Mouse (Mus musculus) forebrain, embryonic 11.5 days (tissue): ENCODE results near the gene Ptpn1. TPM values are rescaled to one million over a fixed set of nuclear protein-coding genes. Genes with fewer than 3 reads are reported as not detected.

Experiments used
- ATAC-seq: fragments of 200-750 bp; cut with Nextera tagmentation; replicated peaks from 2 replicates; pipeline ENCODE4 v1.8.0; 2017; ENCODE audit warnings: moderate TSS enrichment; ENCODE audit not compliant: low FRiP score
- DNase-seq: peaks from one replicate; pipeline ENCODE4 v3.0.0-alpha.2; 2017; ENCODE audit warnings: low spot score
- H3K27ac ChIP-seq: fragments of 300-500 bp; sonication (generic); 2 replicates; pipeline ENCODE4 v1.5.1; 2014; ENCODE audit warnings: low read depth, low read length
- H3K27me3 ChIP-seq: fragments of 300-500 bp; sonication (generic); 2 replicates; pipeline ENCODE4 v1.6.1; 2014; ENCODE audit warnings: mild to moderate bottlenecking, low read length, mixed read lengths; ENCODE audit not compliant: control insufficient read depth, insufficient read depth
- H3K36me3 ChIP-seq: fragments of 300-500 bp; sonication (generic); 2 replicates; pipeline ENCODE4 v1.6.1; 2014; ENCODE audit warnings: mild to moderate bottlenecking, low read length, moderate library complexity, mixed read lengths; ENCODE audit not compliant: control insufficient read depth, insufficient read depth
- H3K4me1 ChIP-seq: fragments of 300-500 bp; sonication (generic); replicated peaks from 2 replicates; pipeline ENCODE4 v1.6.1; 2014; ENCODE audit warnings: low read length, mixed read lengths; ENCODE audit not compliant: control insufficient read depth, insufficient read depth
- H3K4me2 ChIP-seq: fragments of 300-500 bp; sonication (generic); 2 replicates; pipeline ENCODE4 v1.6.1; 2014; ENCODE audit warnings: low read depth, mild to moderate bottlenecking, low read length, moderate library complexity, mixed read lengths; ENCODE audit not compliant: severe bottlenecking
- H3K4me3 ChIP-seq: fragments of 300-500 bp; sonication (generic); 2 replicates; pipeline ENCODE4 v1.5.1; 2014; ENCODE audit warnings: low read depth, low read length
- H3K9ac ChIP-seq: fragments of 300-500 bp; sonication (generic); 2 replicates; pipeline ENCODE4 v1.6.1; 2014; ENCODE audit warnings: low read length
- H3K9me3 ChIP-seq: fragments of 300-500 bp; sonication (generic); 2 replicates; pipeline ENCODE4 v1.6.1; 2016; ENCODE audit warnings: low read length, mixed read lengths; ENCODE audit not compliant: control insufficient read depth
- WGBS: fragments of 180-500 bp; shearing (Covaris S2); extraction: QIAGEN DNeasy Blood & Tissue Kit; methylation state at CpG from one replicate; pipeline ENCODE4 v1.1.7; 2014; 5-methylcytosine and 5-hydroxymethylcytosine counted together
- polyA plus RNA-seq: library from polyadenylated mRNA; unstranded; fragments of >200 nt; fragmentation: Nextera tagmentation; extraction: Ambion mirVana; gene quantifications from 2 replicates; pipeline ENCODE4 v1.2.1, GENCODE M21; 2014

The Ptpn1 gene
- polyA plus RNA-seq, 1 experiment from 2014 or later: 80.0 TPM

DNA sequence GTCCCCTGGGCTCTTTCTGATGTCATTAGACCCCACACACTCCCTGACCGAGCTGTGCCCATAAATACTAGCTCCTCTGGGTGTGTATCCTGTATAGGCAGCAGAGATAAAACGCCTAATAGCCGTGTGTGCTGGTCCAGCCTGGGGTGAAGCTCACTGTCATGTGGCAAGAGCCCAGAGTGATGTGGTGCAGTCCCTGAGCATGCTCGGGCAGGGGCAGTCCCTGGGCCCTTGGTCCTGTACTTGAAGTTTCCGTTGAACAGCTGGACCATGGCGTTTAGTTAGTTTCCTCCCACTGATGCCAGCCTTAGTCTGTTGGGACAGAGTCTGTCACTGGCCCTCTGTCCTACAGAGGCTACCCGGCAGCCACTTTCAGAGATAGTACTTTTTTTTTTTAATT lies 23.1 kb downstream of the Ptpn1 start:
- no peaks in the 10 kb centered on the region for H3K9me3 ChIP-seq
- H3K4me3 ChIP-seq: no peak overlapping the region
- H3K27ac ChIP-seq: no peak overlapping the region
- no peak overlapping the region for H3K9ac ChIP-seq
- WGBS: 88% methylated on average over 7 of the region's 7 CpGs
- H3K4me1 ChIP-seq: no peaks in the 10 kb centered on the region
- no peaks in the 10 kb centered on the region for H3K27me3 ChIP-seq
- ATAC-seq (no peak), DNase-seq (no peak)
- no peak overlapping the region for H3K4me2 ChIP-seq
- no peaks in the 10 kb centered on the region for H3K36me3 ChIP-seq

DNA sequence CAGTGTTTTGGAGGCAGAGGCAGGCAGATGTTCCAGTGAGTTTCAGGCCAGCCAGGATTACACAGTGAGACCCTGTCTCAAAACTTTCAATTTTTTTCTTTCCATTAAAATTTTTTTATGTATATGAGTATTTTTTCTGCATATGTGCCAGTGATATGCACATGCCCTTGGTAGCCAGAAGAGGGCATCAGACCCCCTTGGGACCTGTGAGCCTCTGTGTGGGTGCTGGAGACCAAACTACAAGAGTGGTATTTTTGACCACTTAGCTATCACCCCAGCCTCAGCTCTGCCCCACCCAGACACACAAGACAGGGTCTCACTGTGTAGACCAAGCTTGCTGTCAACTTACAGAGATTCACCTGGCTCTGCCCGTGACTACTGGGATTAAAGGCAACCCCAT lies 25.7 kb downstream of the Ptpn1 start:
- H3K9ac ChIP-seq: no peak overlapping the region
- no peaks in the 10 kb centered on the region for H3K9me3 ChIP-seq
- ATAC-seq (no peak), DNase-seq (no peak)
- no peak overlapping the region for H3K27ac ChIP-seq
- no peaks in the 10 kb centered on the region for H3K27me3 ChIP-seq
- no peaks in the 10 kb centered on the region for H3K36me3 ChIP-seq
- H3K4me1 ChIP-seq: no peaks in the 10 kb centered on the region
- H3K4me2 ChIP-seq: no peak overlapping the region
- WGBS: 87% methylated on average over 1 of the region's 1 CpGs
- H3K4me3 ChIP-seq: no peak overlapping the region

DNA sequence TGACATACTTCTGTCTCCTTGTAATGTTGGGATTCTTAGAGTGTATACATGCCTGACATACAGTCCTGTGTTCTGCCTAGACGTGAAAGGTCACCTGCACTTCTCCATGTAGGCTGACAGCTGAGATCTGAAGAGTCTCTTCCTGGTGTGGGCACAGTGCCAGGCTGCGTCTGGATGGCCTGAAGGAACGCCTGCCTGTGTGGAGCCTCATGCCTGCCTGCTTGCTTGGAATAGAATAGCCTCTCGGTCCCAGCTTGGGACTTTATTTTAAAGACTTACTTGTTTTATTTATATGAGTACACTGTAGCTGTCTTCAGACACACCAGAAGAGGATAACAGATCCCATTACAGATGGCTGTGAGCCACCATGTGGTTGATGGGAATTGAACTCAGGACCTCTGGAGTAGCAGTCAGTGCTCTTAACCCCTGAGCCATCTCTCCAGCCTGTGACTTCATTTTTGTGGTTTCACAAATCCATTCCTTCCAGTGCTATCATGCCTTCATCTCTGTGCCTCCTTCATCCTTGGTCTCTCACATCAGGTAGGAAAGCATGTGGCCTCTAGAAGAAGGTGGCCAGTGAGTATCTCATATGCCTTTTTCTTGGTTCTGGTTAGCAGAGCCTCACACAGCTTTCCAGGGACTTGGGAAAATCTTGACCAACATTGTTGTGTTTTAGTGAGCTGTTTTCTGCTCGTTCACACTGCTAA lies 26.4 kb downstream of the Ptpn1 start:
- Histone ChIP-seq H3K9me3 (no peaks in the 10 kb centered on the region), H3K4me1 (no peaks in the 10 kb centered on the region), H3K4me2 (no peak overlapping the region), H3K36me3 (no peaks in the 10 kb centered on the region), H3K27ac (no peak overlapping the region), H3K4me3 (no peak overlapping the region), H3K9ac (no peak overlapping the region), H3K27me3 (no peaks in the 10 kb centered on the region)
- ATAC-seq: no peak
- DNase-seq: no peak
- WGBS: 82% methylated on average over 5 of the region's 5 CpGs

DNA sequence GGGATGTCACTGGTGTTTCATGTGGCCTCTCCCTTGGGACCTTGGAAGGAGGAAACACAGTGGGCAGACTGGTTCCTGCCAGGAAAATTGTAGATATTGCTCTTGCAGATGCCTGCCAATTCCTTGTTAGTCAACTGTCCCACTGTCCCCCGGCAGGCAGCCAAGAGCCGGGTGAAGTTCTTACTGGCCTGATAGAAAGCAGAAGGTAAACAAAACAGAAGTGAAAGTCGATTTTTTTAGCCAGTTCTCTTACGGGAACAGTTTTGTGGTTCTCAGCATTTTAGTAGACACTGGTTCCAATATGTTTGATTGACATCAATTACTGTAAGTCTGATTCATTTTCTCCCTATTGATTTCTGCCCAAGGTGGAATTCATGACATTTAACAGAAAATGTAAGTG lies 27.0 kb downstream of the Ptpn1 start:
- Histone ChIP-seq H3K4me2 (no peak overlapping the region), H3K27me3 (no peaks in the 10 kb centered on the region), H3K9me3 (no peaks in the 10 kb centered on the region), H3K27ac (no peak overlapping the region), H3K4me1 (no peaks in the 10 kb centered on the region), H3K36me3 (no peaks in the 10 kb centered on the region), H3K9ac (no peak overlapping the region), H3K4me3 (no peak overlapping the region)
- DNase-seq (no peak), ATAC-seq (no peak)
- 84% methylated on average over 4 of the region's 4 CpGs for WGBS

DNA sequence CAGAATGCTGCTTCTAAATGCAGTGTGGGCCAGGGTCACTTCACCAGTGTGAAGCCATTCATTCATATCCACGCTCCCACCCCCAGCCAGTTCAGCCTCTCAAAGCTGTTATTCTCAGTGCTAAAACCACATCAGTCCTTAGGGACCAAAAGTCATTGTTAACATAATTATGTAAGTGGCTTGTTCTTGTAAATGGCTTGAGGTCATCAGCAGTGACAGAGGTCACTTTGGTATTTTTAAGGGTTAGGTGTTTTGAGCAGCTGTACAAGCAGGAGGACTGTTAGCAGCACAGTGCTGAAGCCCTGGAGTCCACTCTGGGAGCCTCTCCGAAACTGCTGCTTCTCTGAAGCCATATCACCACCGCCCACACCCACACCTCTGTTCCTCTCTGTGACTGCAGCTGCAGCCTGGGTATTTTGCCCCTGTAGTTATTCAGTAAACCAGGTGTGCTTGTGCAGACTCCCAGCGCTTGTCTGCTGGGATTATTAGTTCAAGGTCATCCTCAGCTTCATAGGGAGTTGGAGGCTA lies 27.6 kb downstream of the Ptpn1 start:
- H3K4me1 ChIP-seq: no peaks in the 10 kb centered on the region
- H3K9me3 ChIP-seq: no peaks in the 10 kb centered on the region
- DNase-seq (no peak), ATAC-seq (no peak)
- H3K4me2 ChIP-seq: no peak overlapping the region
- H3K27me3 ChIP-seq: no peaks in the 10 kb centered on the region
- H3K4me3 ChIP-seq: no peak overlapping the region
- no peak overlapping the region for H3K27ac ChIP-seq
- no peak overlapping the region for H3K9ac ChIP-seq
- WGBS: 87% methylated on average over 4 of the region's 4 CpGs
- H3K36me3 ChIP-seq: no peaks in the 10 kb centered on the region

DNA sequence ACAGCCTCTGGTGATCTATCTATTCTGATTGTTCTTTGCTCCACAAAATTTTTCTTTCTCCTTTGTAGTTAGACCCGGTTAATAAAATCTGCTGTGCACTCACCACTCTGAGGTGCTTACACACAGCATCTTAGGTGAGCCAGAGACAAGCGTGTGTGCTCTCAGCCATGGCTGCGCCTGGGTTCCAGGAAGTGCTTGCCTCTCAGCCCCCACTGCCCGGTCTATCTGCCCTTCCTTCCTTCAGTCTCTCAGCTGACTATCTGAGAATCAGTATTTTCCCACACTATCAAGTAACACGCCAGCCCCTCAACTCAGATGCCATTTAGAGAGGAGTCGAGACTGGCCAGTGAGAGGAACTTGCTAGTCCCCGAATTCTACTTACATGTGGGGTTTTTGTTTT lies 28.1 kb downstream of the Ptpn1 start:
- Histone ChIP-seq H3K4me2 (no peak overlapping the region), H3K9ac (no peak overlapping the region), H3K4me3 (no peak overlapping the region), H3K9me3 (no peaks in the 10 kb centered on the region), H3K4me1 (no peaks in the 10 kb centered on the region), H3K36me3 (0 out of 2 replicates have a peak, but pooled peaks cover 3% of the 10 kb centered on the region), H3K27ac (no peak overlapping the region), H3K27me3 (no peaks in the 10 kb centered on the region)
- DNase-seq (no peak), ATAC-seq (no peak)
- 84% methylated on average over 7 of the region's 7 CpGs for WGBS

DNA sequence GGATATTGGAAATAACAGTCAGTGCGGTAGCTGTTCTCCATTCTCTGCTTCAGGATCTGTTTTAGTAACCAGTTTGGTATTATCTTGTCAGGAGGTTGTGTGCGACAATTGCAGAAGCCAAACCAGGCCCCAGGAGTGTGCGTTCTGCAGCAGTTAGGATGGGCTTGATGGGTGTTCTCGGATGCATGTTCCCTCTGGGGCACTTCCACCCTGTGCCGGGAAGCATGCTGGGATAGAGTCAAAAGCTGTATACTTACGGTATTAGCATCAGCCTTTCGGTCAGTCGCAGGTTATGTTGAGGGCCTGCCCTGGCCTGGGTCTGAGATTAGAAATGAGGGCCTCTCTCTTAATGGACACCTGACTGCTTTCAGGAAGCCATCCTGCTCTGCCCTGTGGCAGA lies 28.7 kb downstream of the Ptpn1 start:
- 90% methylated on average over 8 of the region's 8 CpGs for WGBS
- no peaks in the 10 kb centered on the region for H3K4me1 ChIP-seq
- no peak overlapping the region for H3K4me3 ChIP-seq
- ATAC-seq (no peak), DNase-seq (no peak)
- H3K27ac ChIP-seq: no peak overlapping the region
- no peak overlapping the region for H3K4me2 ChIP-seq
- H3K36me3 ChIP-seq: peaks cover 3% of the 10 kb centered on the region; the same call in 1 of the 2 replicates
- no peaks in the 10 kb centered on the region for H3K27me3 ChIP-seq
- no peak overlapping the region for H3K9ac ChIP-seq
- no peaks in the 10 kb centered on the region for H3K9me3 ChIP-seq

DNA sequence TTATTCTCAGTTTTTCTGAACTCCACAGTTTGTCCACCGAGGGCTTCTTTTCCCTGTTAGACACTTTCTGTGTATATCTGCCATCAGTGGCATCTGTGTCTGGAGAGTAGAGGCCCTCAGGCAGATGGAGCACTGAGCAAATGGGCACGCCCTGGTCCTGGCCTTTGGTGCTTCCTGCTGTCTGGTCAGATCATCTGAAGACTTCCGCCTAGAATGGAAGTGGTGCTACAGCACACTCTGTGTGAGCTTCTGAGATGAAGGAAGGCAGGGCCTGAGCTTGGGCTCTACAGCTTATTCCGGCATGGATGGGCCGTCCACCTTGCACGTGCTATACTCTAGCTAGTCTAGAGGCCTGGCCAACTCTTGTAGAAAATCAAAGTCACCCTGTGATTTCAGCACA lies 30.5 kb downstream of the Ptpn1 start:
- Histone ChIP-seq H3K27ac (no peak overlapping the region), H3K9me3 (no peaks in the 10 kb centered on the region), H3K4me2 (no peak overlapping the region), H3K4me1 (no peaks in the 10 kb centered on the region), H3K36me3 (peaks cover 3% of the 10 kb centered on the region; the same call in 1 of the 2 replicates), H3K4me3 (no peak overlapping the region), H3K9ac (no peak overlapping the region), H3K27me3 (no peaks in the 10 kb centered on the region)
- DNase-seq (no peak), ATAC-seq (no peak)
- 92% methylated on average over 6 of the region's 6 CpGs for WGBS

DNA sequence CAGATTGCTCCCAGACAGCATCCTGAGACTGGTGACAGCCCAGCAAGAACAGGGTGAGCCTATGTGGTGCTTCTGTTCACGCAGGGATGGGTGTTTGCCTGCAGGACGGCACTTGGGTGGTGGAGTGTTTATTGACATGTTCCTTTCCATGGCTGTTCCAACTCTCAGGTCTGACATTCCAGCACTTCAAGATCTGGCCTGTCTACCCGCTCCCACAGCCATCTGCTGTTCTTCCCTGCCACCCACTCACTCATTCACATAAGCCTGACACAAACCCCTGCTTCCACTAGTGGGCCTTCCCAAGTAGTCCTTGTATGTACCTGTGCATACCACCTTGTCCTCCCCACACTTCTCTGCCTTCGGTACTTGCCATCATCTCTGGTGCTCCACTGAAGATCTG lies 31.3 kb downstream of the Ptpn1 start:
- Histone ChIP-seq H3K4me2 (no peak overlapping the region), H3K27ac (no peak overlapping the region), H3K9ac (no peak overlapping the region), H3K36me3 (peaks cover 3% of the 10 kb centered on the region; the same call in 1 of the 2 replicates), H3K27me3 (no peaks in the 10 kb centered on the region), H3K4me1 (no peaks in the 10 kb centered on the region), H3K9me3 (no peaks in the 10 kb centered on the region), H3K4me3 (no peak overlapping the region)
- no peak for DNase-seq
- no peak for ATAC-seq
- 88% methylated on average over 4 of the region's 4 CpGs for WGBS
